Mouse (Mus musculus) ES-Bruce4 (cell line): Measurements from ENCODE around the gene Pcbp2.

Experiments
- EP300 ChIP-seq: IDR thresholded peaks from 2 replicates; pipeline ENCODE4 v1.6.1; 2011; ENCODE audit warnings: low read depth, low read length; ENCODE audit not compliant: insufficient read depth
- POLR2A ChIP-seq: IDR thresholded peaks from one replicate; pipeline ENCODE4 v1.8.1; 2011; ENCODE audit warnings: low read length; ENCODE audit not compliant: insufficient read depth

DNA sequence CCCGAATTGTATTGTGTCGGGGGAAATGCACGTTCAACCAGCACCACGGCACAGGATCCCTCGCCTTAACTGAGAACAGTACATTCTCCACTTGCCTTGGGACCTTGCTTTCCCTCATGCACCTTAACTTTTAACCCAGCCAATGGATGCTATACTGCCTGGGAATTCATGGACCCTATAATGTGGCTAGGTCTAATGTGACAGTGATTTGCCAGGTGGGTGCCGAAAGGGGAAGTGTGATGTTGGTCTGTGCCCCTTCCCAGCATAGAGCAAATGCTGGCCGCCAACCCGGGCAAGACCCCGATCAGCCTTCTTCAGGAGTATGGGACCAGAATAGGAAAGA is 48.5 kb downstream of the Pcbp2 start:
- no peak for TF ChIP-seq EP300
- no peak for TF ChIP-seq POLR2A
